Mouse (Mus musculus): ENCODE results near the gene Aasdh. TPM values are rescaled to one million over a fixed set of nuclear protein-coding genes. Genes with fewer than 3 reads are reported as not detected.
"Not testable (repeated sequence)": the region's sequence is repeated elsewhere in the genome, so short reads cannot be mapped to it uniquely, and the experiment has no call there.

The Aasdh gene
- polyA plus RNA-seq, 1 experiment from 2014 or later: 27.6 TPM

DNA sequence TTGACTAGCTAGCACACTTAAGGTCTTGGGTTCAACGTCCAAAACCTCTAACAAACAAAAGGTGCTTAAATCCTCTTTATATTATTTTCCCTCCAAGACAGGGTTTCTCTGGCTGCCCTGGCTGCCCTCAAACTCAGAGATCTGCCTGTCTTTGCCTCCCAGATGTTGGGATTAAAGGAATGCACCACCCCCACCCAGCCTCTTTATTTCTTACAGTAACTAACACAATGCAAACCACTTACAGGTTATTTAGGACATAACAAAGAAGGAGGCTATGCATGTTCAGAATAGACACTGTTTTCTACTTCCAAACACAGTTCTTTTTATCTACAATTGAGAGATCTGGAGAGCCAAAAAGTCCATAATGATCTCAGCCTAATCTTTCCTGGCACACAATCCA lies 19.0 kb upstream of the Aasdh start:
- no peak overlapping the region for H3K27ac ChIP-seq (ENCODE audit: low read length)

DNA sequence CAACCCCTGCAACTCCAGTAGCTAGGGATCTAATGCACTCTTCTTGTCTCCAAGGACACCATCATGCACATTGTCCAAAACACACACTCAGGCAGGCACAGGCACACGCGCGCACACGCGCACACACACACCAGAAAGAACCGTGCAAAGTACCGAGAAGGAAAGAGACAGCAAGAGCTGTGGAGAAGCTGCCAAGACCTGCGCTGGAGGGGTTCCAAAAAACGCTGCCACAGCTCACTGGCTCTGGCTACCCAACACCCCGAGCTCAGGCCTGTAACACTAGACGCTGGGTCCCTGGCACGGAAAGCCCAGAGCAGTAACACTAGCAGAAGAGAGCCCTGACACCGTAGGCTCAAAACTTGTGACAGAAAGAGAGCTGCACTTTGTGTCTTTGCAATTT lies 18.1 kb upstream of the Aasdh start:
- H3K27ac ChIP-seq (ENCODE audit: low read length): no peak overlapping the region
- H3K4me1 ChIP-seq (ENCODE audit: control insufficient read depth, insufficient read depth, low read length): no peaks in the 10 kb centered on the region
- H3K9ac ChIP-seq (replicated peaks; ENCODE audit: low read depth, low read length): no peak overlapping the region
- H3K27me3 ChIP-seq (ENCODE audit: control insufficient read depth, insufficient read depth, low read length): no peaks in the 10 kb centered on the region
- H3K4me3 ChIP-seq (ENCODE audit: low read depth, low read length): no peak overlapping the region
- no peak for ATAC-seq (ENCODE audit: insufficient number of reproducible peaks, insufficient read depth, low FRiP score, low read depth)
- WGBS: 92% methylated on average over 13 of the region's 13 CpGs
- peaks cover 7% of the 10 kb centered on the region; the same call in 1 of the 2 replicates for H3K9me3 ChIP-seq (ENCODE audit: control insufficient read depth, low read depth, low read length)
- no peak overlapping the region for H3K4me2 ChIP-seq (replicated peaks; ENCODE audit: low read depth, low read length)
- H3K36me3 ChIP-seq (ENCODE audit: control insufficient read depth, insufficient read depth, low read length): peaks cover 39% of the 10 kb centered on the region

More for the DNA sequence above, 19.0 kb upstream of the Aasdh start:
- WGBS: 86% methylated on average over 1 of the region's 1 CpGs
- Histone ChIP-seq H3K4me3 (ENCODE audit: low read depth, low read length) (no peak overlapping the region), H3K9ac (replicated peaks; ENCODE audit: low read depth, low read length) (no peak overlapping the region), H3K9me3 (ENCODE audit: control insufficient read depth, low read depth, low read length) (peaks cover 7% of the 10 kb centered on the region; the same call in 1 of the 2 replicates), H3K4me1 (ENCODE audit: control insufficient read depth, insufficient read depth, low read length) (no peaks in the 10 kb centered on the region), H3K36me3 (ENCODE audit: control insufficient read depth, insufficient read depth, low read length) (peaks cover 36% of the 10 kb centered on the region), H3K27me3 (ENCODE audit: control insufficient read depth, insufficient read depth, low read length) (no peaks in the 10 kb centered on the region), H3K4me2 (replicated peaks; ENCODE audit: low read depth, low read length) (no peak overlapping the region)
- ATAC-seq (ENCODE audit: insufficient number of reproducible peaks, insufficient read depth, low FRiP score, low read depth): no peak

DNA sequence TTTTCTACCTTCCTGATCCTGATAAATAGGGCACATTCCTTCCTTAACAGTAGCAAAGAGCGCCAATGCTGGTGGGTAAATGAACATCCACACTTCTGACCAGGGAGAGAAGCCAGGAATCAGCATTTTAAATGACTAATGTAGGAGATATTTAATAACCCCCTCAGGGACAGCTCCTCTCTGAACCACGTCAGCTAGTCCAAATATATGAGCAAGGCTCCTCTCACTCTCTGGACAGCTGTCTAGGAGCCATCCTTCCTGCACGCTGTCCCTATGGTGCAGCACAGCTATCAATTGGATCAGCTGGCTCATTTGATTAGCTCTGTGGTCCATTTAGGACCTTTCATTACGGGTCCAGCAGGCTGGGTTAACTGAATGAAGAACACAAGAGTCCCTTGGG lies 17.5 kb upstream of the Aasdh start:
- Histone ChIP-seq H3K9me3 (ENCODE audit: control insufficient read depth, low read depth, low read length) (peaks cover 7% of the 10 kb centered on the region; the same call in 1 of the 2 replicates), H3K4me1 (ENCODE audit: control insufficient read depth, insufficient read depth, low read length) (no peaks in the 10 kb centered on the region), H3K9ac (replicated peaks; ENCODE audit: low read depth, low read length) (no peak overlapping the region), H3K27me3 (ENCODE audit: control insufficient read depth, insufficient read depth, low read length) (no peaks in the 10 kb centered on the region), H3K27ac (ENCODE audit: low read length) (no peak overlapping the region), H3K36me3 (ENCODE audit: control insufficient read depth, insufficient read depth, low read length) (peaks cover 44% of the 10 kb centered on the region), H3K4me3 (ENCODE audit: low read depth, low read length) (no peak overlapping the region), H3K4me2 (replicated peaks; ENCODE audit: low read depth, low read length) (no peak overlapping the region)
- 84% methylated on average over 4 of the region's 4 CpGs for WGBS
- ATAC-seq (ENCODE audit: insufficient number of reproducible peaks, insufficient read depth, low FRiP score, low read depth): no peak

DNA sequence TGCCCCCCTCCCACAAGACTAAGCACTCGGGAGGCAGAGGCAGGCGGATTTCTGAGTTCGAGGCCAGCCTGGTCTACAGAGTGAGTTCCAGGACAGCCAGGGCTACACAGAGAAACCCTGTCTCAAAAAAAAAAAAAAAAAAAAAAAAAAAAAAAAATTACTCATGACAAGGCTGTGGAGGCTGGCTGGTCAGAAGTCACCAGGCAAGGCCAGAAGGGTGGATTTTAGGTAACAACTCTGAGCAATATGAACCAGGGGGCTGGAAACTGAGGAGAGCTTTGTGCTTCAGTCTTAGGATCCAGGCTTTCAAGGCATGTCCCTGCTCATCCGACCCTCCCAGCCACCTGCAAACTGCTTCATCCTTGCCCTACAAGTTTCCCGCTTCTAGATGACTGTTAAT lies 7.2 kb upstream of the Aasdh start:
- WGBS: 96% methylated on average over 5 of the region's 5 CpGs
- not testable (repeated sequence) for H3K4me1 ChIP-seq (ENCODE audit: control insufficient read depth, insufficient read depth, low read length); H3K27ac ChIP-seq (ENCODE audit: low read length); H3K27me3 ChIP-seq (ENCODE audit: control insufficient read depth, insufficient read depth, low read length); H3K4me3 ChIP-seq (ENCODE audit: low read depth, low read length); H3K9me3 ChIP-seq (ENCODE audit: control insufficient read depth, low read depth, low read length); H3K4me2 ChIP-seq (replicated peaks; ENCODE audit: low read depth, low read length); ATAC-seq (ENCODE audit: insufficient number of reproducible peaks, insufficient read depth, low FRiP score, low read depth); H3K36me3 ChIP-seq (ENCODE audit: control insufficient read depth, insufficient read depth, low read length); H3K9ac ChIP-seq (replicated peaks; ENCODE audit: low read depth, low read length)

DNA sequence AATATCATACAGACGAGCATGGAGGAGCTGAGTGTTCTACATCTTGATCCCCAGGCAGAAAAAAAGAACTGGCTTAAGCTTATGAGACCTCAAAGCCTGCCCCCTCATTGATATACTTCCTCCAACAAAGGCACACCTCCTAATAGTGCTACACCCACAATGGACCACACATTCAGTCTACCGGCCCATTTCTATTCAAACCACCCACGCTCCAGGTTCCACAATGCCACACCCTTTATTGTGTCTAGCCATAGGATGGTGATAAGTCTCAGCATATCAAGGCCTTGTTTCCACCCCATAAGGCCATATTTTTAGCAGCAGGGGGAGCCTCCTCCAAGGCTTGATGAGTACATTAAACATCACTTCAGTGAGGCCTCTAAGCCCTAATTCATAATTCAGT lies 5.5 kb upstream of the Aasdh start:
- 70% methylated on average over 3 of the region's 3 CpGs for WGBS
- Histone ChIP-seq H3K4me1 (ENCODE audit: control insufficient read depth, insufficient read depth, low read length) (0 out of 2 replicates have a peak, but pooled peaks cover 7% of the 10 kb centered on the region), H3K9me3 (ENCODE audit: control insufficient read depth, low read depth, low read length) (no peaks in the 10 kb centered on the region), H3K9ac (replicated peaks; ENCODE audit: low read depth, low read length) (no peak overlapping the region), H3K4me2 (replicated peaks; ENCODE audit: low read depth, low read length) (no peak overlapping the region), H3K4me3 (ENCODE audit: low read depth, low read length) (no peak overlapping the region), H3K27ac (ENCODE audit: low read length) (no peak overlapping the region), H3K36me3 (ENCODE audit: control insufficient read depth, insufficient read depth, low read length) (peaks cover 7% of the 10 kb centered on the region; the same call in 1 of the 2 replicates), H3K27me3 (ENCODE audit: control insufficient read depth, insufficient read depth, low read length) (no peaks in the 10 kb centered on the region)
- ATAC-seq (ENCODE audit: insufficient number of reproducible peaks, insufficient read depth, low FRiP score, low read depth): 0 out of 2 replicates have a peak, but pooled peaks have one; percentile 46

DNA sequence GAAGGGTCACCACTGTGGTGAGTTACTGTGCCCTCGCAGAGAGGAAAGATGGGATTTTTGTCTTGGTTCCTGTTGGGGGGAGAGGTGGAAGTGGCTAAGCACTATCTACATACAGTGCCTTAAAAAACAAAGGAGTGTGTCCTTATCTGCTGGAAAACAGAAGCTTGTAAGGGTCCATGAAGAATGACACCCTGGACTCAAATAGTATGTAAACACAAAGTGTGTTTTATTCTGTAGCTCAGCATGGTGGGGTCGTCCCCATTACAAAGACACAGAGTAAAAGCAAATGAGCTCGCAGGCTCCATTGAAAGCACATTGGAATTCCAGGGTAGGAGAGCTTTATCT lies 813 bp upstream of the Aasdh start:
- Histone ChIP-seq H3K4me3 (ENCODE audit: low read depth, low read length) (peak overlapping the region; percentile 74), H3K4me2 (replicated peaks; ENCODE audit: low read depth, low read length) (peak overlapping the region; percentile 63), H3K27ac (ENCODE audit: low read length) (peak overlapping the region; percentile 89; the same call in 1 of the 2 replicates), H3K9ac (replicated peaks; ENCODE audit: low read depth, low read length) (peak overlapping the region; percentile 82), H3K36me3 (ENCODE audit: control insufficient read depth, insufficient read depth, low read length) (peaks cover 2% of the 10 kb centered on the region; the same call in 1 of the 2 replicates), H3K9me3 (ENCODE audit: control insufficient read depth, low read depth, low read length) (no peaks in the 10 kb centered on the region), H3K4me1 (ENCODE audit: control insufficient read depth, insufficient read depth, low read length) (0 out of 2 replicates have a peak, but pooled peaks cover 7% of the 10 kb centered on the region), H3K27me3 (ENCODE audit: control insufficient read depth, insufficient read depth, low read length) (no peaks in the 10 kb centered on the region)
- 36% methylated on average over 3 of the region's 3 CpGs for WGBS
- ATAC-seq (ENCODE audit: insufficient number of reproducible peaks, insufficient read depth, low FRiP score, low read depth): no peak

DNA sequence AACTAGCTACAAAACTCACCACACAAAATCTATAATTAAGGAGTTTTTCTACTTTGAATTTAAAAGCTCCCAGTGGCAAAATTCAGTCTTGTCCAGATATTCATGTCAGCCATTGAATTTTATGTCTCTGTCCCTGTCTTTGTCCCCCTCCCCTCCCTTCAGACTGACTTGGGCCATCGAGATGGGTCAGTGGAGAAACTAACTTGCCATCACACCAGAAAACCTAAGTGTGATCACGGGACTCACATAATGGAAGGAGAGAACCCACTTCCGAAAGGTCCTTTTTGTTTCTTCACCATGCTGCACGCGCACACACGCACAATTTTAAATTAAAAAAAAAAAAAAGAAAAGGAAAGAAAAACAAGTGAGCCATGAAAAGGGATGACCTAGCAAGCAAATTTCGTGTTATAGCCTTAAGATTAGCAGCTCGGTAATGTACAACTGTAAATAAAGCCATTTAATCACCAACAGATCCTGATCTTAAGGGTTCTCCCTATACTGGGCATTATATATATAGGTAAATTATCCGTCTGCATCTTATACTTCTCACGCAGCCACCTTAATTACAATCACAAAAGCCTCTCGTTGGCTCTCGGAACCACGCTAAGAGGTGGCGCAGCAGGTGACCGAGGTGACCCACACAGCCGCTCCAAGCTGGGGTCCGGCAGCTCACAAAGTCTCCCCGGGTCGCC lies 455 bp downstream of the Aasdh start:
- H3K9ac ChIP-seq (replicated peaks; ENCODE audit: low read depth, low read length): peak overlapping the region; percentile 82
- no peaks in the 10 kb centered on the region for H3K27me3 ChIP-seq (ENCODE audit: control insufficient read depth, insufficient read depth, low read length)
- H3K4me3 ChIP-seq (ENCODE audit: low read depth, low read length): peak overlapping the region; percentile 74
- peak overlapping the region; percentile 59 for H3K4me2 ChIP-seq (replicated peaks; ENCODE audit: low read depth, low read length)
- ATAC-seq (ENCODE audit: insufficient number of reproducible peaks, insufficient read depth, low FRiP score, low read depth): no peak
- no peaks in the 10 kb centered on the region for H3K9me3 ChIP-seq (ENCODE audit: control insufficient read depth, low read depth, low read length)
- 0 out of 2 replicates have a peak, but pooled peaks cover 7% of the 10 kb centered on the region for H3K4me1 ChIP-seq (ENCODE audit: control insufficient read depth, insufficient read depth, low read length)
- H3K36me3 ChIP-seq (ENCODE audit: control insufficient read depth, insufficient read depth, low read length): peaks cover 2% of the 10 kb centered on the region; the same call in 1 of the 2 replicates
- H3K27ac ChIP-seq (ENCODE audit: low read length): peak overlapping the region; percentile 89
- 3% methylated on average over 19 of the region's 19 CpGs for WGBS

DNA sequence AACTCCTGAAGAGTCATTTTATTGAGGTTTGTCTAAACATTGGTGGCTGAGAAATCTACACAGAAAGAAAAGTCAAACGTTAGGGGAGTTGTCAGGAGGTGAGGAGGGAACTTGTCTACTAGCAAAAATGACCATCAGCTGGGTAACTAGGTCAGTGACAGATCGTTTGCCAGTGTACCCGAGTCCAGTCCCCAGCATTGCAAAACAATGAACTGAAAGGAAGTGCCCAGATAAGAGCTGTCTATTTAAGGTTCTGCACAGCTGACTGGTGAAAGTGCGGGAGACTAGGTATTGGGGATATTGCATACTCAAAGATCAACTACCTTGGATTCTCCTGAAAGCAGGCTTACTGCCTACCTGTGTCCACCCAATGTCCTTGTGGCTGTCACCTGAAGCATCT lies 3.2 kb downstream of the Aasdh start:
- Histone ChIP-seq H3K4me3 (ENCODE audit: low read depth, low read length) (no peak overlapping the region), H3K9ac (replicated peaks; ENCODE audit: low read depth, low read length) (no peak overlapping the region), H3K27ac (ENCODE audit: low read length) (no peak overlapping the region), H3K36me3 (ENCODE audit: control insufficient read depth, insufficient read depth, low read length) (peaks cover 2% of the 10 kb centered on the region; the same call in 1 of the 2 replicates), H3K4me2 (replicated peaks; ENCODE audit: low read depth, low read length) (no peak overlapping the region), H3K9me3 (ENCODE audit: control insufficient read depth, low read depth, low read length) (no peaks in the 10 kb centered on the region), H3K4me1 (ENCODE audit: control insufficient read depth, insufficient read depth, low read length) (0 out of 2 replicates have a peak, but pooled peaks cover 7% of the 10 kb centered on the region), H3K27me3 (ENCODE audit: control insufficient read depth, insufficient read depth, low read length) (no peaks in the 10 kb centered on the region)
- ATAC-seq (ENCODE audit: insufficient number of reproducible peaks, insufficient read depth, low FRiP score, low read depth): no peak
- 72% methylated on average over 4 of the region's 4 CpGs for WGBS

All from stomach, embryonic 14.5 days (tissue).